Mouse (Mus musculus): ENCODE measurements around the gene Fbxo17. TPM values are rescaled to one million over a fixed set of nuclear protein-coding genes. Genes with fewer than 3 reads are reported as not detected.
A peak's percentile ranks its signal among the peaks of the same experiment; 100 is the strongest.

Gene Fbxo17
- polyA plus RNA-seq, 1 experiment from 2014 or later, result 3.0 TPM

GRCm38 (mm10) chr7:28766910-28767309 is 50.3 kb downstream of the Fbxo17 start:
- peak; percentile 39 for DNase-seq (ENCODE audit: low spot score)
- Histone ChIP-seq H3K27me3 (replicated peaks; ENCODE audit: control insufficient read depth, insufficient read depth, low read length) (no peaks in the 10 kb centered on the region), H3K4me1 (ENCODE audit: control insufficient read depth, insufficient read depth, low read length) (peaks cover 14% of the 10 kb centered on the region), H3K36me3 (ENCODE audit: control insufficient read depth, insufficient read depth, low read length) (peaks cover 3% of the 10 kb centered on the region), H3K27ac (ENCODE audit: low read depth, low read length) (no peak overlapping the region), H3K4me3 (ENCODE audit: low read depth, low read length) (peak overlapping the region; percentile 71), H3K9ac (ENCODE audit: low read length) (peak overlapping the region; percentile 74), H3K4me2 (ENCODE audit: low read length) (peak overlapping the region; percentile 70), H3K9me3 (replicated peaks; ENCODE audit: control insufficient read depth, low read length) (no peaks in the 10 kb centered on the region)
- ATAC-seq, result peak; percentile 9; the same call in 1 of the 2 replicates
- WGBS, result 4% methylated on average over 14 of the region's 14 CpGs

GRCm38 (mm10) chr7:28767462-28767965 is 50.9 kb downstream of the Fbxo17 start, which contains the start of gene Nfkbib:
Gene Nfkbib (minus strand): TSS chr7:28767512.
- Histone ChIP-seq H3K36me3 (ENCODE audit: control insufficient read depth, insufficient read depth, low read length) (peaks cover under 1% of the 10 kb centered on the region; the same call in 1 of the 2 replicates), H3K9me3 (replicated peaks; ENCODE audit: control insufficient read depth, low read length) (no peaks in the 10 kb centered on the region), H3K9ac (ENCODE audit: low read length) (peak within 1 kb of the TSS; percentile 74), H3K27ac (ENCODE audit: low read depth, low read length) (no peak within 1 kb of the TSS), H3K4me3 (ENCODE audit: low read depth, low read length) (peak within 1 kb of the TSS; percentile 71), H3K4me1 (ENCODE audit: control insufficient read depth, insufficient read depth, low read length) (peaks cover 14% of the 10 kb centered on the region), H3K27me3 (replicated peaks; ENCODE audit: control insufficient read depth, insufficient read depth, low read length) (no peaks in the 10 kb centered on the region), H3K4me2 (ENCODE audit: low read length) (peak within 1 kb of the TSS; percentile 76)
- DNase-seq (ENCODE audit: low spot score) (no peak), ATAC-seq (no peak)
- 60% methylated on average over 7 of the region's 7 CpGs for WGBS

GRCm38 (mm10) chr7:28769414-28769958 is 52.9 kb downstream of the Fbxo17 start:
- H3K9me3 ChIP-seq (replicated peaks; ENCODE audit: control insufficient read depth, low read length), result no peaks in the 10 kb centered on the region
- WGBS, result 89% methylated on average over 9 of the region's 9 CpGs
- no peak overlapping the region for H3K4me2 ChIP-seq (ENCODE audit: low read length)
- no peak for ATAC-seq
- no peak overlapping the region for H3K9ac ChIP-seq (ENCODE audit: low read length)
- H3K4me3 ChIP-seq (ENCODE audit: low read depth, low read length), result no peak overlapping the region
- peaks cover 14% of the 10 kb centered on the region for H3K4me1 ChIP-seq (ENCODE audit: control insufficient read depth, insufficient read depth, low read length)
- peaks cover 6% of the 10 kb centered on the region; the same call in 1 of the 2 replicates for H3K36me3 ChIP-seq (ENCODE audit: control insufficient read depth, insufficient read depth, low read length)
- no peaks in the 10 kb centered on the region for H3K27me3 ChIP-seq (replicated peaks; ENCODE audit: control insufficient read depth, insufficient read depth, low read length)
- DNase-seq (ENCODE audit: low spot score), result no peak
- no peak overlapping the region for H3K27ac ChIP-seq (ENCODE audit: low read depth, low read length)

- Histone ChIP-seq H3K9me3 (replicated peaks; ENCODE audit: control insufficient read depth, low read length) (no peaks in the 10 kb centered on the region), H3K36me3 (ENCODE audit: control insufficient read depth, insufficient read depth, low read length) (peaks cover 7% of the 10 kb centered on the region; the same call in 1 of the 2 replicates), H3K4me3 (ENCODE audit: low read depth, low read length) (no peak overlapping the region), H3K27me3 (replicated peaks; ENCODE audit: control insufficient read depth, insufficient read depth, low read length) (no peaks in the 10 kb centered on the region), H3K4me2 (ENCODE audit: low read length) (no peak overlapping the region), H3K9ac (ENCODE audit: low read length) (no peak overlapping the region), H3K27ac (ENCODE audit: low read depth, low read length) (no peak overlapping the region), H3K4me1 (ENCODE audit: control insufficient read depth, insufficient read depth, low read length) (peaks cover 12% of the 10 kb centered on the region)
- no peak for ATAC-seq
- WGBS, result 99% methylated on average over 3 of the region's 3 CpGs
- no peak for DNase-seq (ENCODE audit: low spot score)
Observed at GRCm38 (mm10) chr7:28770309-28770708, 53.7 kb downstream of the Fbxo17 start.

- H3K27ac ChIP-seq (ENCODE audit: low read depth, low read length), result no peak overlapping the region
- no peak overlapping the region for H3K4me2 ChIP-seq (ENCODE audit: low read length)
- peaks cover 5% of the 10 kb centered on the region for H3K4me1 ChIP-seq (ENCODE audit: control insufficient read depth, insufficient read depth, low read length)
- H3K9ac ChIP-seq (ENCODE audit: low read length), result no peak overlapping the region
- no peak for DNase-seq (ENCODE audit: low spot score)
- ATAC-seq, result no peak
- peaks cover 9% of the 10 kb centered on the region; the same call in 1 of the 2 replicates for H3K36me3 ChIP-seq (ENCODE audit: control insufficient read depth, insufficient read depth, low read length)
- H3K9me3 ChIP-seq (replicated peaks; ENCODE audit: control insufficient read depth, low read length), result no peaks in the 10 kb centered on the region
- no peak overlapping the region for H3K4me3 ChIP-seq (ENCODE audit: low read depth, low read length)
- whole genome bisulfite sequencing, result 91% methylated on average over 11 of the region's 11 CpGs
- no peaks in the 10 kb centered on the region for H3K27me3 ChIP-seq (replicated peaks; ENCODE audit: control insufficient read depth, insufficient read depth, low read length)
Observed at GRCm38 (mm10) chr7:28771867-28772266, 55.3 kb downstream of the Fbxo17 start.

GRCm38 (mm10) chr7:28773163-28773562 is 56.6 kb downstream of the Fbxo17 start:
- 77% methylated on average over 3 of the region's 3 CpGs for WGBS
- DNase-seq (ENCODE audit: low spot score) (no peak), ATAC-seq (no peak)
- no peaks in the 10 kb centered on the region for H3K27me3 ChIP-seq (replicated peaks; ENCODE audit: control insufficient read depth, insufficient read depth, low read length)
- H3K36me3 ChIP-seq (ENCODE audit: control insufficient read depth, insufficient read depth, low read length), result peaks cover 13% of the 10 kb centered on the region; the same call in 1 of the 2 replicates
- no peak overlapping the region for H3K27ac ChIP-seq (ENCODE audit: low read depth, low read length)
- no peak overlapping the region for H3K4me2 ChIP-seq (ENCODE audit: low read length)
- no peak overlapping the region for H3K9ac ChIP-seq (ENCODE audit: low read length)
- H3K9me3 ChIP-seq (replicated peaks; ENCODE audit: control insufficient read depth, low read length), result no peaks in the 10 kb centered on the region
- no peaks in the 10 kb centered on the region for H3K4me1 ChIP-seq (ENCODE audit: control insufficient read depth, insufficient read depth, low read length)
- H3K4me3 ChIP-seq (ENCODE audit: low read depth, low read length), result no peak overlapping the region

GRCm38 (mm10) chr7:28774164-28774563 is 57.6 kb downstream of the Fbxo17 start:
- no peak overlapping the region for H3K27ac ChIP-seq (ENCODE audit: low read depth, low read length)
- WGBS, result 81% methylated on average over 12 of the region's 12 CpGs
- no peak overlapping the region for H3K4me2 ChIP-seq (ENCODE audit: low read length)
- H3K4me1 ChIP-seq (ENCODE audit: control insufficient read depth, insufficient read depth, low read length), result no peaks in the 10 kb centered on the region
- no peak for DNase-seq (ENCODE audit: low spot score)
- H3K9ac ChIP-seq (ENCODE audit: low read length), result no peak overlapping the region
- H3K27me3 ChIP-seq (replicated peaks; ENCODE audit: control insufficient read depth, insufficient read depth, low read length), result no peaks in the 10 kb centered on the region
- peaks cover 21% of the 10 kb centered on the region for H3K36me3 ChIP-seq (ENCODE audit: control insufficient read depth, insufficient read depth, low read length)
- ATAC-seq, result no peak
- H3K9me3 ChIP-seq (replicated peaks; ENCODE audit: control insufficient read depth, low read length), result no peaks in the 10 kb centered on the region
- H3K4me3 ChIP-seq (ENCODE audit: low read depth, low read length), result no peak overlapping the region

- Histone ChIP-seq H3K4me1 (ENCODE audit: control insufficient read depth, insufficient read depth, low read length) (no peaks in the 10 kb centered on the region; the same call in 1 of the 2 replicates), H3K27me3 (replicated peaks; ENCODE audit: control insufficient read depth, insufficient read depth, low read length) (no peaks in the 10 kb centered on the region), H3K9me3 (replicated peaks; ENCODE audit: control insufficient read depth, low read length) (no peaks in the 10 kb centered on the region), H3K4me2 (ENCODE audit: low read length) (no peak overlapping the region), H3K9ac (ENCODE audit: low read length) (no peak overlapping the region), H3K36me3 (ENCODE audit: control insufficient read depth, insufficient read depth, low read length) (peaks cover 21% of the 10 kb centered on the region), H3K27ac (ENCODE audit: low read depth, low read length) (no peak overlapping the region), H3K4me3 (ENCODE audit: low read depth, low read length) (no peak overlapping the region)
- DNase-seq (ENCODE audit: low spot score) (no peak), ATAC-seq (no peak)
- 84% methylated on average over 7 of the region's 7 CpGs for WGBS
Observed at GRCm38 (mm10) chr7:28775129-28775528, 58.5 kb downstream of the Fbxo17 start.

GRCm38 (mm10) chr7:28778825-28779224 is 62.2 kb downstream of the Fbxo17 start:
- Histone ChIP-seq H3K27me3 (replicated peaks; ENCODE audit: control insufficient read depth, insufficient read depth, low read length) (no peaks in the 10 kb centered on the region), H3K4me1 (ENCODE audit: control insufficient read depth, insufficient read depth, low read length) (no peaks in the 10 kb centered on the region; the same call in 1 of the 2 replicates), H3K9ac (ENCODE audit: low read length) (no peak overlapping the region), H3K27ac (ENCODE audit: low read depth, low read length) (no peak overlapping the region), H3K9me3 (replicated peaks; ENCODE audit: control insufficient read depth, low read length) (no peaks in the 10 kb centered on the region), H3K4me2 (ENCODE audit: low read length) (no peak overlapping the region), H3K4me3 (ENCODE audit: low read depth, low read length) (no peak overlapping the region), H3K36me3 (ENCODE audit: control insufficient read depth, insufficient read depth, low read length) (peaks cover 33% of the 10 kb centered on the region)
- ATAC-seq (no peak), DNase-seq (ENCODE audit: low spot score) (no peak)
- 88% methylated on average over 9 of the region's 9 CpGs for WGBS
